ENCODE assay signal across 8 mouse cellular contexts in genomic region chr17:14959979-14960378, GRCm38 (mm10). TPM values are rescaled to one million over a fixed set of nuclear protein-coding genes. Genes with fewer than 3 reads are reported as not detected.
DNase-seq lines count a peak whose midpoint lies in the region; ATAC-seq and TF ChIP-seq lines count a peak whose summit lies in the region.

No protein-coding gene starts in this region.

- H3K4me2 ChIP-seq in lung, embryonic 15.5 days: peak overlapping the region; percentile 91
- peak overlapping the region; percentile 90 for H3K4me2 ChIP-seq in heart, embryonic 15.5 days
- peak overlapping the region; percentile 82 for H3K4me2 ChIP-seq in liver, embryonic 11.5 days

- 0 out of 2 replicates have a peak, but pooled peaks cover 7% of the 10 kb centered on the region for H3K36me3 ChIP-seq in lung, embryonic 15.5 days
- peaks cover 4% of the 10 kb centered on the region; the same call in 1 of the 2 replicates for H3K36me3 ChIP-seq in heart, embryonic 15.5 days
- H3K36me3 ChIP-seq in liver, embryonic 11.5 days (ENCODE audit: control insufficient read depth, insufficient read depth, low read length): peaks cover 9% of the 10 kb centered on the region; the same call in 1 of the 2 replicates

- no peak for ATAC-seq in lung, embryonic 15.5 days (ENCODE audit: borderline replicate concordance, extremely low read depth, low FRiP score, low TSS enrichment)
- ATAC-seq in heart, embryonic 15.5 days (replicated peaks; ENCODE audit: insufficient number of reproducible peaks, insufficient read depth, low FRiP score, low read depth): no peak
- no peak for ATAC-seq in liver, embryonic 11.5 days (replicated peaks; ENCODE audit: low FRiP score)

- 23% methylated on average over 3 of the region's 3 CpGs for WGBS in lung, embryonic 15.5 days
- 26% methylated on average over 3 of the region's 3 CpGs for WGBS in heart, embryonic 15.5 days
- WGBS in liver, embryonic 11.5 days: 33% methylated on average over 3 of the region's 3 CpGs

- peak overlapping the region; percentile 27 for H3K4me3 ChIP-seq in lung, embryonic 15.5 days
- H3K4me3 ChIP-seq in heart, embryonic 15.5 days: peak overlapping the region; percentile 36
- H3K4me3 ChIP-seq in liver, embryonic 11.5 days (ENCODE audit: low read depth, low read length): peak overlapping the region; percentile 76

- peak overlapping the region; percentile 19 for H3K9ac ChIP-seq in lung, embryonic 15.5 days
- peak overlapping the region; percentile 38; the same call in 1 of the 2 replicates for H3K9ac ChIP-seq in heart, embryonic 15.5 days
- H3K9ac ChIP-seq in liver, embryonic 11.5 days (ENCODE audit: low read depth, low read length): peak overlapping the region; percentile 66

- H3K4me1 ChIP-seq in lung, embryonic 15.5 days: peaks cover 9% of the 10 kb centered on the region
- H3K4me1 ChIP-seq in heart, embryonic 15.5 days (replicated peaks): peaks cover 7% of the 10 kb centered on the region
- H3K4me1 ChIP-seq in liver, embryonic 11.5 days (replicated peaks; ENCODE audit: control insufficient read depth, insufficient read depth, low read length): peaks cover 19% of the 10 kb centered on the region

- H3K27me3 ChIP-seq in lung, embryonic 15.5 days: no peaks in the 10 kb centered on the region
- no peaks in the 10 kb centered on the region for H3K27me3 ChIP-seq in heart, embryonic 15.5 days
- H3K27me3 ChIP-seq in liver, embryonic 11.5 days (replicated peaks; ENCODE audit: control insufficient read depth, insufficient read depth, low read length): no peaks in the 10 kb centered on the region

- H3K27ac ChIP-seq in lung, embryonic 15.5 days: no peak overlapping the region
- no peak overlapping the region for H3K27ac ChIP-seq in heart, embryonic 15.5 days
- H3K27ac ChIP-seq in liver, embryonic 11.5 days (ENCODE audit: low read depth, low read length): peak overlapping the region; percentile 48; the same call in 1 of the 2 replicates

- TF ChIP-seq CTCF in brain, embryonic 14.5 days (IDR thresholded peaks at IDR 0.05; ENCODE audit: borderline replicate concordance, extremely low read depth, insufficient read depth, insufficient read length): no peak

- no peak for TF ChIP-seq POLR2A in brain, embryonic 14.5 days (IDR thresholded peaks at IDR 0.05; ENCODE audit: borderline replicate concordance, extremely low read depth, insufficient read depth, insufficient read length, poor library complexity, severe bottlenecking)

- no peak for DNase-seq in lung, postnatal 25 days (ENCODE audit: low spot score)
- peak; percentile 6 for DNase-seq in brain, embryonic 14.5 days (ENCODE audit: low read depth)
- no peak for DNase-seq in liver, embryonic 11.5 days (ENCODE audit: low spot score)
- peak; percentile 40 for DNase-seq in thymus, postnatal 4 days
- no peak for DNase-seq in urinary bladder, postnatal 36 days (ENCODE audit: low spot score in 2 of 2)
- no peak for DNase-seq in left cerebral cortex, adult 9 months (ENCODE audit: low spot score in 2 of 2)

- no peaks in the 10 kb centered on the region for H3K9me3 ChIP-seq in lung, embryonic 15.5 days
- no peaks in the 10 kb centered on the region for H3K9me3 ChIP-seq in heart, embryonic 15.5 days (replicated peaks)
- no peaks in the 10 kb centered on the region for H3K9me3 ChIP-seq in liver, embryonic 11.5 days (ENCODE audit: control insufficient read depth, low read length)

RNA-seq across cellular contexts. Expression of gene Phf10, which starts 1.1 kb away (rescaled TPM):
- 39.1 and 39.4 TPM in 2 replicates for polyA plus RNA-seq in lung, embryonic 15.5 days (2015; fragmentation: Nextera tagmentation; extraction: Ambion mirVana)
- polyA plus RNA-seq in brain, embryonic 14.5 days (2012; rRNA removed): 65.6 and 67.1 TPM in 2 replicates
- polyA plus RNA-seq in heart, embryonic 15.5 days (2015; fragmentation: Nextera tagmentation; extraction: Ambion mirVana): 21.2 and 28.1 TPM in 2 replicates
- polyA plus RNA-seq in liver, embryonic 11.5 days (2014; fragmentation: Nextera tagmentation; extraction: Ambion mirVana): 137 and 150 TPM in 2 replicates

RNA-seq across cellular contexts. Expression of gene 1600012H06Rik, which starts 17.0 kb away (rescaled TPM):
- 35.6 and 38.2 TPM in 2 replicates for polyA plus RNA-seq in lung, embryonic 15.5 days (2015; fragmentation: Nextera tagmentation; extraction: Ambion mirVana)
- polyA plus RNA-seq in brain, embryonic 14.5 days (2012; rRNA removed): 18.7 and 22.3 TPM in 2 replicates
- 28.9 and 30.9 TPM in 2 replicates for polyA plus RNA-seq in heart, embryonic 15.5 days (2015; fragmentation: Nextera tagmentation; extraction: Ambion mirVana)
- 19.9 and 22.2 TPM in 2 replicates for polyA plus RNA-seq in liver, embryonic 11.5 days (2014; fragmentation: Nextera tagmentation; extraction: Ambion mirVana)

RNA-seq across cellular contexts. Expression of gene Wdr27, which starts 17.0 kb away (rescaled TPM):
- 8.2 and 8.6 TPM in 2 replicates for polyA plus RNA-seq in lung, embryonic 15.5 days (2015; fragmentation: Nextera tagmentation; extraction: Ambion mirVana)
- 4.7 and 5.1 TPM in 2 replicates for polyA plus RNA-seq in brain, embryonic 14.5 days (2012; rRNA removed)
- 2.4 and 4.7 TPM in 2 replicates for polyA plus RNA-seq in heart, embryonic 15.5 days (2015; fragmentation: Nextera tagmentation; extraction: Ambion mirVana)
- 2.0 and 2.9 TPM in 2 replicates for polyA plus RNA-seq in liver, embryonic 11.5 days (2014; fragmentation: Nextera tagmentation; extraction: Ambion mirVana)

RNA-seq across cellular contexts. Expression of gene 9030025P20Rik, which starts 18.3 kb away (rescaled TPM):
- 9.3 and 11.2 TPM in 2 replicates for polyA plus RNA-seq in lung, embryonic 15.5 days (2015; fragmentation: Nextera tagmentation; extraction: Ambion mirVana)
- polyA plus RNA-seq in brain, embryonic 14.5 days (2012; rRNA removed): 16.5 and 23.3 TPM in 2 replicates
- polyA plus RNA-seq in heart, embryonic 15.5 days (2015; fragmentation: Nextera tagmentation; extraction: Ambion mirVana): 5.4 and 7.1 TPM in 2 replicates
- polyA plus RNA-seq in liver, embryonic 11.5 days (2014; fragmentation: Nextera tagmentation; extraction: Ambion mirVana): 8.1 and 8.2 TPM in 2 replicates

RNA-seq across cellular contexts. Expression of gene Gm3417, which starts 18.6 kb away (rescaled TPM):
- not detected in 2 replicates for polyA plus RNA-seq in lung, embryonic 15.5 days (2015; fragmentation: Nextera tagmentation; extraction: Ambion mirVana)
- 0.33 TPM in 1 of 2 replicates, not detected in the other for polyA plus RNA-seq in brain, embryonic 14.5 days (2012; rRNA removed)
- 0.94 TPM in 1 of 2 replicates, not detected in the other for polyA plus RNA-seq in heart, embryonic 15.5 days (2015; fragmentation: Nextera tagmentation; extraction: Ambion mirVana)
- polyA plus RNA-seq in liver, embryonic 11.5 days (2014; fragmentation: Nextera tagmentation; extraction: Ambion mirVana): 1.3 and 2.6 TPM in 2 replicates

Comparison
In these comparisons a context has a peak if more than half of its experiments do, and no peak if none do; other contexts are left out.
1. DNase-seq: peak in brain, embryonic 14.5 days (single experiment) and thymus, postnatal 4 days (single experiment); none in lung, postnatal 25 days (single experiment), liver, embryonic 11.5 days (single experiment), urinary bladder, postnatal 36 days (0 of 2) and left cerebral cortex, adult 9 months (0 of 2).
2. Peak in every context shown above with its lines, with median percentiles within 50 percentile points of each other: H3K4me2 ChIP-seq, H3K4me3 ChIP-seq and H3K9ac ChIP-seq.